Mouse (Mus musculus): ENCODE data around the gene Ephx1. TPM values are rescaled to one million over a fixed set of nuclear protein-coding genes. Genes with fewer than 3 reads are reported as not detected.
"Not testable (repeated sequence)": the region's sequence is repeated elsewhere in the genome, so short reads cannot be mapped to it uniquely, and the experiment has no call there.

The Ephx1 gene
- polyA plus RNA-seq, 1 experiment from 2014 or later = 1.7 TPM

DNA sequence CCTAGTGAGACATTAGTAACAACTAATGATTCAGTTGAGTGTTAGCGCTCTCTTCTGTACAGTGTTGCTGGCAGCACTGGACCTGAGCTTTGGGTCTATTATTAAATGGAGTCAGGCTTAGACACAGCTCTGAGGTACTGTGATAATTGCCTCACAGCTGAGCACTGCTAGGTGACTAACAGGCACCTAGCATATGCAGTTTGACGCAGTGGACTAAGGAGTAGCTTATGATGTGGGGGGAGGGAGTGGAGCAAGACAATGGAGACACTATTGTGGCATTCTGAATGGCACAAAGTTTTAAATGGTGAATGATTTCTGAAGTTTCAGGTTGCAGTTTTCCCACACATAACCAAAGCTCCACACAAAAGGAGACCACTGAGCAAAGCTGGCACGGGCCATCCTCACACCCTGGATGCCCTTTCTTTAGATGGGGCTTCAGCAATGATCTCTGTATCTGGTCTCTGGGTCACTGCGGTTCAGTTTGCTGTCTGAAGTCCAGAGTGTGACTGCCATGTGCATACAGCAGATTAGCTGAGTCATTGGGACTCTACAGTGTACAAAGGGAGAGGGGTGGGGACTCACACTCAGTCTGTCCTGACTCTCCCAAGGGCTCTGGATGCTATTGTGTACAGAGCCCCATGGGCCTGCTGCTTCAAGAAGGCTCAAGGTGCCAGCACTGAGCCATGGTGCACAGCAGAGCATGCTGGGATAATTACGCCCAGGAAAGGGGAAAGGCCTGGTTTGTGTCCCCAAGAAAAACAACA, 14.5 kb upstream of the Ephx1 start:
- 74% methylated on average over 5 of the region's 5 CpGs for WGBS
- H3K4me3 ChIP-seq; ATAC-seq; H3K4me2 ChIP-seq; H3K27me3 ChIP-seq; H3K4me1 ChIP-seq; H3K9me3 ChIP-seq (replicated peaks); H3K36me3 ChIP-seq (ENCODE audit: poor library complexity, severe bottlenecking); H3K27ac ChIP-seq; H3K9ac ChIP-seq: not testable (repeated sequence)

DNA sequence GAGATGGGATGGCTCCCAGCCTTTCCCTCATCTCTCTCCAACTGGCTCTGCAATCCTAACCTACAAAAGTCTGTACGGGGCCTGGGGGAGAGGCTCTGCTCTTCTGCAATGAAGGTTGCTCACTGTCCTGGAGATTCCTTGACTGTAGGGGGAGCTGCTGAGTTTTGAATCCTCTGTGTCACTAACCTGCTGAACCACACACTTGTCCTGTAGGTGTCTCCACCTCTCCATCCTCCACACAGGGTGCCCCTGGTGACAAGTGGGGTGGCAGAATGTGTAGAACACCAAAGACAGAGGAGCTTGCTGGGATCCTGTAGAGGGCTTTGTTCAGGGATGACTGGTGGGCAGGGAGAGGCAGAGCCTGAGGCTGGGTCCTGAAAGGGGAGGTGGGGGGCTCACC, 1.6 kb upstream of the Ephx1 start:
- H3K4me1 ChIP-seq = peaks cover 2% of the 10 kb centered on the region; the same call in 1 of the 2 replicates
- H3K4me3 ChIP-seq = no peak overlapping the region
- H3K36me3 ChIP-seq (ENCODE audit: poor library complexity, severe bottlenecking) = no peaks in the 10 kb centered on the region
- no peaks in the 10 kb centered on the region for H3K9me3 ChIP-seq (replicated peaks)
- H3K9ac ChIP-seq = no peak overlapping the region
- WGBS = 25% methylated on average over 1 of the region's 1 CpGs
- no peak overlapping the region for H3K27ac ChIP-seq
- no peak overlapping the region for H3K4me2 ChIP-seq
- ATAC-seq = no peak
- H3K27me3 ChIP-seq = peaks cover 8% of the 10 kb centered on the region

DNA sequence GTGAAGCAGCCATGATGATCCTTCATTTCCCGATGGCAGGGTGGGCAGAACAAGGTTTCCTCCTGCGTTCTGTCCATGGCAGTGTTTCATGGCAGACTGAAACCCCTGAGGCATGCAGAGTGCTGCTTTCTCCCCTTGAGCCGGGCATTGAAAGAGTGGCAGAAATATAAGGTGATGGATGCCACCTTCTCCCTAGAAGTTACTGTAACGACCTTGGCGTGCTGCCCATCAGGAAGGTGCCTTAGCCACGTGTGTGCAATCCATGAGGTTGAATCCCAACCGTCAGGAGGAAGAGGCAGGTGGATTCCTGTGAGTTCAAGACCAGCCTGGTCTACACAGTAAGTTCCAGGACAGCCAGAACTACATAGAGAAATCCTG, 773 bp upstream of the Ephx1 start:
- Histone ChIP-seq H3K4me2 (no peak overlapping the region), H3K27ac (no peak overlapping the region), H3K9ac (no peak overlapping the region), H3K4me1 (peaks cover 10% of the 10 kb centered on the region), H3K9me3 (replicated peaks) (no peaks in the 10 kb centered on the region), H3K4me3 (no peak overlapping the region), H3K36me3 (ENCODE audit: poor library complexity, severe bottlenecking) (no peaks in the 10 kb centered on the region), H3K27me3 (peaks cover 8% of the 10 kb centered on the region)
- WGBS = 64% methylated on average over 7 of the region's 7 CpGs
- no peak for ATAC-seq

DNA sequence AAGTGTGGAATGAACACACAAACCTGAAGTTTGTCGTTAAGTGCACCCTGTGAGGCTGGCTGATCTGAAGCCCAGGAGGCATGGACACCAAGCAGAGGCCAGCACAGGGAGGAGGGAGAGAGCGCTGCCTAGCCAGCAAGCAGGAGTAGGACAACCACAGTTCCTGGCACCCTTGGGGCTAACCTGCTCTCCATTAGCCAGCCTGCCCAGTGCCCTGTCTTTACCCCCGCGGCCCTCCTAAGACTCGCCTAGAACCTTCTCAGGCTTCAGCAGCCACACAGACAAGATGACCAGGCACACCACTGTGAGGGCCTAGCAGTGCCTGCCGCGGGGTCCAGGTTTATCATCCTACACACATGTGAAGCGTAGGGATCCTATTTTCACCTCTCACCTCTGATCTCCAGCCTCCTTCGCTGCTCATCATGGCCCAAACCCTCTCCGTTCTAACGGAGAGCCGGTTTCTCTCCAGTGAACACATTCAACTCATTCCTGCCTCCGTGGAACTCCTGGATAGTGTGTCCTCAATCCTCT, 2.7 kb downstream of the Ephx1 start:
- H3K4me2 ChIP-seq = no peak overlapping the region
- ATAC-seq = no peak

DNA sequence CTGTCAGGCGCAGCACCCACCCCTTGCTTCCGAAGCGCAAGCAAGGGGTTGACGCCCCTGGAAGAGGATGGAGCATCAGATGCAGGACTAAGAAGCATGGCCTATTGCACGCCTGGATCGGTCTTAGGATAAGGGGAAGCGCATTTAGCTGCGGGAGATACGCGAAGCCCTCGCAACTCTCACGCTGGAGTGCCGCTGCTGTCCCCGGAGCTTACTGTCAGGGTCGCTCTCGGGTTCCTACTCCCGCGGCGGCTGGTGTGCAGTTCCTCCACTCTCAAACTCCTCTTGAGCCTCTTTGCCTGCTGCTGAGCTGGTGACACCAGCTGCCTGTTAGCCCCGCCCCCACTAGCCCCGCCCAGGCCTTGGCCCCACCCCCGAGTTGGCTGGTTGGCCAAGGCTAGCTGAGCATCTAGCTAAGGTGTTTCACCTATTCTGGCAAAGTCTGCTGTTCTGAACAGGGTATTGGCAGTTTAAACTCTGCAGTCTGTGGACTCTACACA, 3.4 kb downstream of the Ephx1 start:
- Histone ChIP-seq H3K4me2 (peak overlapping the region; percentile 92), H3K4me1 (peaks cover 17% of the 10 kb centered on the region), H3K27ac (no peak overlapping the region), H3K9ac (peak overlapping the region; percentile 53), H3K27me3 (peaks cover 12% of the 10 kb centered on the region), H3K36me3 (ENCODE audit: poor library complexity, severe bottlenecking) (no peaks in the 10 kb centered on the region), H3K9me3 (replicated peaks) (no peaks in the 10 kb centered on the region), H3K4me3 (peak overlapping the region; percentile 47)
- under 1% methylated on average over 22 of the region's 22 CpGs for WGBS
- ATAC-seq = peak; percentile 88

More for the DNA sequence above, 2.7 kb downstream of the Ephx1 start:
- H3K27me3 ChIP-seq = peaks cover 12% of the 10 kb centered on the region
- no peaks in the 10 kb centered on the region for H3K36me3 ChIP-seq (ENCODE audit: poor library complexity, severe bottlenecking)
- H3K4me1 ChIP-seq = peaks cover 17% of the 10 kb centered on the region
- H3K9ac ChIP-seq = no peak overlapping the region
- no peak overlapping the region for H3K4me3 ChIP-seq
- 77% methylated on average over 13 of the region's 13 CpGs for WGBS
- H3K9me3 ChIP-seq (replicated peaks) = no peaks in the 10 kb centered on the region
- H3K27ac ChIP-seq = no peak overlapping the region

DNA sequence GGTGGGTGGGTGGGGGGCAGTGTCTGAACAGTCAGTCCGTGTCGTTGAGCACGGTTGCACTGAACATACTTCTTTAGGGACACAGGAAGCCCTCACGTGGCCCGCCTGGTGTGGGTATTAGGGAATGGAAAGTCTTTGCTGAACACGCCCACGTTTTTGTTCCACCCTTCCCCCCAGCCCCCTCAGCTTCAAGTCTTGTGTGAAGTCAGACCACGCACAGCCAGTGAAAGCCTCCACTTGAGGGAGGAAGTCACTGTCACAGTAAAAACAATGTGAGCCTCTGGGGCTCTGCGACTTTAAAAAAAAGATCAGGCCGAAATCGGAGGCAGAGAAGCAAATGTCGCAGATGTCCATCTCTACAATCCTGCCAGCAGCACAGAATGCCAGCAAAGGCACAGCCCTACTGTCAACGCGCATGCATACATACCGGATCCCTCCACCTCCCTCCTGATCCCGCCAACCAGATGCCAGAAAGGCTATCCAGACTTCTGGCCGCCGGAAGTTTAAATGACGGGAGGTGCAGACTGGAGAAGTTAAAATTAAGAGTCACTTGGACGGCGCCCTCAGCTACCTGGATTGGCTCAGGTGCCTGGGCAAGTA, 4.1 kb downstream of the Ephx1 start:
- Histone ChIP-seq H3K36me3 (ENCODE audit: poor library complexity, severe bottlenecking) (no peaks in the 10 kb centered on the region), H3K27ac (no peak overlapping the region), H3K4me1 (peaks cover 17% of the 10 kb centered on the region), H3K27me3 (peaks cover 12% of the 10 kb centered on the region), H3K4me2 (peak overlapping the region; percentile 92), H3K4me3 (peak overlapping the region; percentile 47), H3K9me3 (replicated peaks) (no peaks in the 10 kb centered on the region), H3K9ac (peak overlapping the region; percentile 53)
- WGBS = 6% methylated on average over 21 of the region's 21 CpGs
- peak; percentile 67 for ATAC-seq

DNA sequence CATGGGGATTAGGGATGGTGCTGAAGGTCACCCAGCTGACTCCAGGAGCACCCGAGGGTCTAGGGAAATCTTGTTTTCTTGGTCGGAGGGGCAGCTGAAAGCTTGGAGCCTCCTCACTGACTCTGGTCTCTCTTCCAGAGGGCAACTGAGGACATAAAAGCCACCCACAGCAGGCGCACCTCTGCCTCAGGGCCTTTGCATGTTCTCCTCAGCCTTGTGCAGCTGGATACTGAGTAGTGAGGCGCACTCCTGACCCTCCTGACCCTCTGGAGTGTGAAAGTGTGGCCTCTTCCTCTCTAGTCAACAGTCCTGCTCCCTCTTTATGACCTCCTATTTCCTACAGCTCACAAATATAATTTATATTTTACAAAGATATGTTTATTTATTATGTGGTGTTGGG, 4.7 kb downstream of the Ephx1 start:
- Histone ChIP-seq H3K27me3 (peaks cover 12% of the 10 kb centered on the region), H3K36me3 (ENCODE audit: poor library complexity, severe bottlenecking) (no peaks in the 10 kb centered on the region), H3K27ac (no peak overlapping the region), H3K4me1 (peaks cover 17% of the 10 kb centered on the region), H3K4me2 (peak overlapping the region; percentile 92), H3K9me3 (replicated peaks) (no peaks in the 10 kb centered on the region), H3K4me3 (no peak overlapping the region), H3K9ac (no peak overlapping the region)
- 88% methylated on average over 4 of the region's 4 CpGs for WGBS
- ATAC-seq = no peak

DNA sequence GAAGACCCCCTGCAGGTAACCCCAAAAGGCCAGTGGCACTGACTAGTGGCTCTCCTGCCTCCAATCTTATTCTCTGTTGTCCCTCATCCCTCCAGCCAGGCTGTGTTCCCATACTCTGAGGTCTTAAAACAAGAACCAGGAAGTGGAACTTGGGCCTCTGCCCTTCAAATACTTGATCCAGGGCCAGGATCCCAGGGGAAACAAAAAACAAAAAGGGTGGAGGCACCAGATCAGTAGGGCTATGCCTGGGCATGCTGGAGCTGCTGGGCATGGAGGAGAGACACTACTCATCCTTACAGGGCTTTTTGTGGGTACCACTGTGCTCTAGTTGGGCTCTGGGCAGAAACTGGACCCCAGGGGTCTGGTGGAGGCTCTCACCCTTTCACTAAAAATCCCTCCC, 5.1 kb downstream of the Ephx1 start:
- H3K9ac ChIP-seq = no peak overlapping the region
- H3K9me3 ChIP-seq (replicated peaks) = no peaks in the 10 kb centered on the region
- no peak for ATAC-seq

DNA sequence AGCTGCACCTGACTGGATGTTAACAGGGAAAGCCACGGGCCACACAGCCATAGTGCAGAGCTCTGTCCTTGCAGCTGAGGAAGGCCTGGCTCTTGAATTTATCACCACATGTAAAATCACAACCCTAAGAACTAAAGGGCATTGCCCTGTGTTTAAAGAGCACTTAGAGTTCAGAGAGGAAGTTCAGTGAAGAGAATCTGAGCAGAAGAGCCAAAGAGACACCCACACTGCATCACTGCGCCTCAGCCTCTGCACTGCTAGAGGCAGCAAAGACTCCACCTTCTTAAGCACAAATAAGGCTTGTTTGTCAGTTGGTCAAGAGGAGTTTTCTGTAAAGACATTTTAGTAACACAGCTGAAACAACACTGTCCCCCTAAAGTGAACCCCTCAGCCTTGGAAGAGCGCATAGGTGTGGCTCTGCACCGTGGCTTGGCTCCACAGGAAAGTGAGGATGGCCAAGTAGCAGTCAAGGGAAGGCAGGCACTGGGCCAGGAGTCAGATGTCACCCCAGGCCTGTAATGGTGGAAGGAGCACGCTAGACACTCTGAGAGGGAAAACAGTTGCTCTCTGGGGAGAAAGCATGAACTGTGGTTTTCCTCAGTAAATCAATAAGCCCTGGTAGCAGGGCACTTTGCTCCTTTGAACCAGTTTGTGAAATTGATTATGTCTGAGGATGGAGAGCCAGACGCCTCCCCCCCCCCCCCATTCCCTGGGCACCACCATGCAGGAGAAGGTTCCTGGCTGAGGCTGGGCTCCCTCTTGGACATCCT, 5.8 kb downstream of the Ephx1 start:
- no peak overlapping the region for H3K9ac ChIP-seq
- WGBS = 78% methylated on average over 6 of the region's 6 CpGs

More for the DNA sequence above, 5.1 kb downstream of the Ephx1 start:
- no peak overlapping the region for H3K4me2 ChIP-seq
- no peak overlapping the region for H3K27ac ChIP-seq
- H3K27me3 ChIP-seq = peaks cover 12% of the 10 kb centered on the region
- peaks cover 17% of the 10 kb centered on the region for H3K4me1 ChIP-seq
- H3K4me3 ChIP-seq = no peak overlapping the region
- H3K36me3 ChIP-seq (ENCODE audit: poor library complexity, severe bottlenecking) = no peaks in the 10 kb centered on the region

DNA sequence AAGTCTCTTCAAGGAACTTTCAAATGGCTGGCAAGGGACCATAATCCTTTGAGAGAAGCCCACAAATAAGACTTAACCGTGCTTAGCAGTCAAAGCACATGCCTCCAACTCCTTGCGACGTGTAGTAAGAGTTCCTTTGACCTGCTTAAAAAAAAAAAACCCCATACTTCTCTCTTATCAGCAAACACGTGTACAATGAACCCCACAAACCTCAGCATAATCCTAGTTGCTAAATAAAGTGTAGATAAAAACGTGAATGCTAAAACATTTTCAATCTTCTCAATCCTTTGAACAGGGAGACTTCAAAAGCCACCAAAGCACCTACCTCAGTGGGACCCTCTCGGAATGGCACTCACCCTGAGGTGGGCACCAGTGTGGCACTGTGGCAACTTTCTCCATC, 7.3 kb downstream of the Ephx1 start:
- Histone ChIP-seq H3K4me1 (peaks cover 17% of the 10 kb centered on the region), H3K9ac (no peak overlapping the region), H3K9me3 (replicated peaks) (no peaks in the 10 kb centered on the region), H3K27ac (no peak overlapping the region), H3K4me3 (no peak overlapping the region), H3K4me2 (no peak overlapping the region), H3K36me3 (ENCODE audit: poor library complexity, severe bottlenecking) (no peaks in the 10 kb centered on the region), H3K27me3 (peaks cover 11% of the 10 kb centered on the region)
- 76% methylated on average over 6 of the region's 6 CpGs for WGBS
- no peak for ATAC-seq

More for the DNA sequence above, 5.8 kb downstream of the Ephx1 start:
- no peak for ATAC-seq
- Histone ChIP-seq H3K4me2 (no peak overlapping the region), H3K4me3 (no peak overlapping the region), H3K36me3 (ENCODE audit: poor library complexity, severe bottlenecking) (no peaks in the 10 kb centered on the region), H3K4me1 (peaks cover 17% of the 10 kb centered on the region), H3K9me3 (replicated peaks) (no peaks in the 10 kb centered on the region), H3K27me3 (peaks cover 12% of the 10 kb centered on the region), H3K27ac (no peak overlapping the region)

DNA sequence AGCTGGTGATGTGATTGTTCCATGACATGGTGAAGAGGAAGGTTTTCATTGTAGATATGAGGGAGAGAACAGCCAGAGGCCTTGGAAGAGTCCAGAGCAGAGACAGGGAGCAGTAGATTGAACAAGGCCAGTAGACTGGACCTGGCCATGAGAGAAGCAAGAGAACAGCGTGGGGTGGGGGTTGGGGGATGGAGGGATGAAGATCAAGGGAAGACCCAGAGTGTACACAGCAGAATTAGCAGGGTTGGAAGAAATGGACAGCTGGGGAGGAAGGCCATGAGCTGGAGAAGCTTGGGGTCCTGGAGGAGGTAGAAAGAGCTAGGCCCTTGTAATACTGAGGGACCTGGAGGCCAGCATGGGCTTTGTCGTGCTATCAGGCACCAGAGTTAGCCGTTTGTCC, 8.3 kb downstream of the Ephx1 start:
- Histone ChIP-seq H3K4me2 (no peak overlapping the region), H3K36me3 (ENCODE audit: poor library complexity, severe bottlenecking) (no peaks in the 10 kb centered on the region), H3K27me3 (peaks cover 4% of the 10 kb centered on the region; the same call in 1 of the 2 replicates), H3K4me1 (peaks cover 16% of the 10 kb centered on the region), H3K9ac (no peak overlapping the region), H3K9me3 (replicated peaks) (no peaks in the 10 kb centered on the region), H3K4me3 (no peak overlapping the region), H3K27ac (no peak overlapping the region)
- WGBS = 84% methylated on average over 3 of the region's 3 CpGs
- no peak for ATAC-seq

DNA sequence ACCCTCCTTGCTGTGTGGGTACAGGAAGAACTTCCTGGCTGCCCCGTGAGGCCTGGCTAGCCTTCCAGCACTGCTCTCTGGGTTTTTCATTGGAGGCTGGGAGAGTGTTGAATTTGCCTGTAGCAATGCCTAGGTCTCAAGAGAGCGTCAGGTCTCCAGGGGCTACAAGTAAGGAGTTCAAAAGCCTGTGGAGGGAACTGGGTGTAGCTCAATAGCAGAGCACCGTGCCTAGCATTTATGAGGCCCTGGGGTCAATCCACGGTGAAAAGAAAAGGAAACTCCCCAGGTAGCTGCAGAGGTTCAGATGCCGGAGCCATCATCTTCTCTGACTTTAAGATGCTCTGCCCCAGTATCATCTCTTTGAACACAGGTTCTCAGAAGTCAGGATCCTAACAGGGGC, 9.1 kb downstream of the Ephx1 start:
- no peak overlapping the region for H3K9ac ChIP-seq
- no peaks in the 10 kb centered on the region for H3K9me3 ChIP-seq (replicated peaks)
- ATAC-seq = no peak
- WGBS = 55% methylated on average over 5 of the region's 5 CpGs
- H3K4me3 ChIP-seq = no peak overlapping the region
- no peak overlapping the region for H3K4me2 ChIP-seq
- H3K4me1 ChIP-seq = peaks cover 8% of the 10 kb centered on the region
- peaks cover 4% of the 10 kb centered on the region; the same call in 1 of the 2 replicates for H3K27me3 ChIP-seq
- H3K36me3 ChIP-seq (ENCODE audit: poor library complexity, severe bottlenecking) = no peaks in the 10 kb centered on the region
- H3K27ac ChIP-seq = no peak overlapping the region
